Mouse (Mus musculus) heart, postnatal 0 days (tissue): ENCODE measurements at regions not wholly inside any gene's neighbourhood (a gene's known extent, or its start where the extent isn't known, plus 50 kb on each side); places are given as distances from the start of the nearest gene placed in this dataset.

Source experiments
- ATAC-seq: fragments of 200-750 bp; cut with Nextera tagmentation; 2 replicates; pipeline ENCODE4 v1.8.0; 2017; ENCODE audit warnings: low read depth, moderate number of reproducible peaks, moderate library complexity; ENCODE audit not compliant: insufficient read depth
- DNase-seq: peaks from one replicate; pipeline ENCODE4 v3.0.0-alpha.2; 2016; ENCODE audit warnings: low spot score
- H3K27ac ChIP-seq: fragments of 300-500 bp; sonication (generic); 2 replicates; pipeline ENCODE4 v1.5.1; 2014; ENCODE audit warnings: low read depth, mild to moderate bottlenecking
- H3K27me3 ChIP-seq: fragments of 300-500 bp; sonication (generic); 2 replicates; pipeline ENCODE4 v1.6.1; 2014; ENCODE audit warnings: low read length, mixed read lengths; ENCODE audit not compliant: control insufficient read depth, insufficient read depth
- H3K36me3 ChIP-seq: fragments of 300-500 bp; sonication (generic); replicated peaks from 2 replicates; pipeline ENCODE4 v1.6.1; 2014; ENCODE audit warnings: low read length, mixed read lengths; ENCODE audit not compliant: control insufficient read depth, insufficient read depth
- H3K4me1 ChIP-seq: fragments of 300-500 bp; sonication (generic); 2 replicates; pipeline ENCODE4 v1.6.1; 2014; ENCODE audit warnings: antibody characterized with exemption; ENCODE audit not compliant: control insufficient read depth, insufficient read depth
- H3K4me2 ChIP-seq: fragments of 300-500 bp; sonication (generic); 2 replicates; pipeline ENCODE4 v1.6.1; 2014; ENCODE audit warnings: low read depth, mild to moderate bottlenecking, low read length, moderate library complexity
- H3K4me3 ChIP-seq: fragments of 300-500 bp; sonication (generic); 2 replicates; pipeline ENCODE4 v1.5.1; 2014; ENCODE audit warnings: low read depth, low read length
- H3K9ac ChIP-seq: fragments of 300-500 bp; sonication (generic); replicated peaks from 2 replicates; pipeline ENCODE4 v1.6.1; 2014; ENCODE audit warnings: low read depth, low read length, mixed read lengths
- H3K9me3 ChIP-seq: fragments of 300-500 bp; sonication (generic); replicated peaks from 2 replicates; pipeline ENCODE4 v1.6.1; 2016; ENCODE audit warnings: low read length; ENCODE audit not compliant: control insufficient read depth
- CTCF ChIP-seq: IDR thresholded peaks from 2 replicates; pipeline ENCODE4 v1.5.1; 2016; ENCODE audit warnings: antibody characterized with exemption, control low read depth, low read depth
- EP300 ChIP-seq: IDR thresholded peaks from 2 replicates; pipeline ENCODE4 v1.6.1; 2016; ENCODE audit warnings: antibody characterized with exemption, low read depth
- WGBS: fragments of 180-500 bp; shearing (Covaris S2); extraction: QIAGEN DNeasy Blood & Tissue Kit; methylation state at CpG from one replicate; pipeline ENCODE4 v1.1.7; 2014; 5-methylcytosine and 5-hydroxymethylcytosine counted together

- Histone ChIP-seq H3K36me3 (no peaks in the 10 kb centered on the region), H3K4me1 (no peaks in the 10 kb centered on the region), H3K4me3 (no peak overlapping the region), H3K9ac (no peak overlapping the region), H3K9me3 (no peaks in the 10 kb centered on the region), H3K27me3 (no peaks in the 10 kb centered on the region), H3K27ac (no peak overlapping the region), H3K4me2 (no peak overlapping the region)
- TF ChIP-seq EP300 (no peak), CTCF (no peak)
- ATAC-seq (no peak), DNase-seq (no peak)
These were observed 919.1 kb upstream of the Acvr2a start for GRCm38 (mm10) chr2:47894806-47895205.

- Histone ChIP-seq H3K27ac (no peak overlapping the region), H3K4me1 (no peaks in the 10 kb centered on the region), H3K4me2 (no peak overlapping the region), H3K9ac (no peak overlapping the region), H3K27me3 (no peaks in the 10 kb centered on the region), H3K36me3 (no peaks in the 10 kb centered on the region), H3K4me3 (no peak overlapping the region), H3K9me3 (peaks cover 4% of the 10 kb centered on the region; the same call in 1 of the 2 replicates)
- DNase-seq (no peak), ATAC-seq (no peak)
- 63% methylated on average over 1 of the region's 1 CpGs for WGBS
- no peak for TF ChIP-seq CTCF
- TF ChIP-seq EP300: no peak
These were observed 899.6 kb upstream of the Acvr2a start for GRCm38 (mm10) chr2:47914270-47914669.

GRCm38 (mm10) chr2:47914986-47915485, 898.9 kb upstream of the Acvr2a start:
- no peak overlapping the region for H3K27ac ChIP-seq
- no peak overlapping the region for H3K4me2 ChIP-seq
- peaks cover 4% of the 10 kb centered on the region; the same call in 1 of the 2 replicates for H3K9me3 ChIP-seq
- H3K9ac ChIP-seq: no peak overlapping the region
- no peaks in the 10 kb centered on the region for H3K36me3 ChIP-seq
- DNase-seq: no peak
- WGBS: 73% methylated on average over 4 of the region's 4 CpGs
- TF ChIP-seq EP300 (no peak), CTCF (no peak)
- H3K27me3 ChIP-seq: no peaks in the 10 kb centered on the region
- H3K4me1 ChIP-seq: no peaks in the 10 kb centered on the region
- no peak overlapping the region for H3K4me3 ChIP-seq
- no peak for ATAC-seq

- Histone ChIP-seq H3K27me3 (no peaks in the 10 kb centered on the region), H3K4me2 (no peak overlapping the region), H3K4me1 (no peaks in the 10 kb centered on the region), H3K27ac (no peak overlapping the region), H3K9me3 (peaks cover 2% of the 10 kb centered on the region; the same call in 1 of the 2 replicates), H3K36me3 (no peaks in the 10 kb centered on the region), H3K9ac (no peak overlapping the region), H3K4me3 (no peak overlapping the region)
- no peak for TF ChIP-seq CTCF
- no peak for TF ChIP-seq EP300
- no peak for ATAC-seq
- DNase-seq: no peak
These were observed 890.9 kb upstream of the Acvr2a start for GRCm38 (mm10) chr2:47922965-47923364.

GRCm38 (mm10) chr2:47926620-47927019, 887.3 kb upstream of the Acvr2a start:
- DNase-seq (no peak), ATAC-seq (no peak)
- H3K4me1 ChIP-seq: no peaks in the 10 kb centered on the region
- H3K36me3 ChIP-seq: no peaks in the 10 kb centered on the region
- no peaks in the 10 kb centered on the region for H3K9me3 ChIP-seq
- H3K4me2 ChIP-seq: no peak overlapping the region
- H3K4me3 ChIP-seq: no peak overlapping the region
- TF ChIP-seq EP300 (no peak), CTCF (no peak)
- H3K9ac ChIP-seq: no peak overlapping the region
- no peak overlapping the region for H3K27ac ChIP-seq
- H3K27me3 ChIP-seq: no peaks in the 10 kb centered on the region

GRCm38 (mm10) chr2:47945061-47945460, 868.8 kb upstream of the Acvr2a start:
- no peaks in the 10 kb centered on the region for H3K9me3 ChIP-seq
- no peaks in the 10 kb centered on the region for H3K4me1 ChIP-seq
- H3K4me2 ChIP-seq: no peak overlapping the region
- no peak overlapping the region for H3K4me3 ChIP-seq
- TF ChIP-seq CTCF (peak; percentile 32), EP300 (no peak)
- no peak overlapping the region for H3K9ac ChIP-seq
- H3K27ac ChIP-seq: no peak overlapping the region
- H3K36me3 ChIP-seq: no peaks in the 10 kb centered on the region
- no peaks in the 10 kb centered on the region for H3K27me3 ChIP-seq
- ATAC-seq (no peak), DNase-seq (no peak)
